ENCODE assay signal across 26 mouse cellular contexts in genomic region chr9:98651681-98652080, GRCm38 (mm10). TPM values are rescaled to one million over a fixed set of nuclear protein-coding genes. Genes with fewer than 3 reads are reported as not detected.
DNase-seq lines count a peak whose midpoint lies in the region; ATAC-seq lines count a peak whose summit lies in the region.
"Had no signal": no experiment of that assay in that cellular context is flagged by ENCODE, and none has a peak within 500 bp of the region (broad histone marks: within the 10 kb centered on the region; RNA-seq: fewer than 3 reads in every experiment).

No protein-coding gene starts in this region.

- H3K9me3 ChIP-seq in embryonic facial prominence, embryonic 11.5 days (replicated peaks; ENCODE audit: control insufficient read depth, low read length): no peaks in the 10 kb centered on the region
- H3K9me3 ChIP-seq in embryonic facial prominence, embryonic 10.5 days: no peaks in the 10 kb centered on the region
- H3K9me3 ChIP-seq: embryonic facial prominence, embryonic 13.5 days; forebrain, embryonic 12.5 days; forebrain, embryonic 15.5 days; heart, embryonic 10.5 days; heart, embryonic 13.5 days had no signal

- WGBS in embryonic facial prominence, embryonic 11.5 days: 76% methylated on average over 2 of the region's 2 CpGs
- 58% methylated on average over 2 of the region's 2 CpGs for WGBS in embryonic facial prominence, embryonic 10.5 days

- no peak overlapping the region for H3K4me3 ChIP-seq in embryonic facial prominence, embryonic 11.5 days (ENCODE audit: low read depth, low read length)
- no peak overlapping the region for H3K4me3 ChIP-seq in embryonic facial prominence, embryonic 10.5 days
- H3K4me3 ChIP-seq: embryonic facial prominence, embryonic 13.5 days; erythroblast, embryonic 14.5 days; forebrain, embryonic 12.5 days; forebrain, embryonic 15.5 days; heart, adult 2 months; heart, embryonic 10.5 days; heart, embryonic 13.5 days had no signal

- H3K27me3 ChIP-seq in embryonic facial prominence, embryonic 11.5 days (ENCODE audit: control insufficient read depth, insufficient read depth, low read length): no peaks in the 10 kb centered on the region; the same call in none of the 2 replicates
- peaks cover 32% of the 10 kb centered on the region; the same call in 1 of the 2 replicates for H3K27me3 ChIP-seq in embryonic facial prominence, embryonic 10.5 days (replicated peaks; ENCODE audit: low read depth, poor library complexity, severe bottlenecking)
- H3K27me3 ChIP-seq: forebrain, embryonic 15.5 days had no signal

- peak; percentile 20 for DNase-seq in embryonic facial prominence, embryonic 11.5 days (ENCODE audit: low spot score)
- DNase-seq in embryonic facial prominence, embryonic 10.5 days (ENCODE audit: low spot score): no peak
- DNase-seq in adrenal gland, adult 2 months: peak; percentile 55
- peak; percentile 63 for DNase-seq in adrenal gland, postnatal 10 days
- peak; percentile 55 to 74 for DNase-seq in adrenal gland, postnatal 36 days
- no peak for DNase-seq in frontal cortex, postnatal 10 days (ENCODE audit: low spot score in 2 of 2)
- DNase-seq: B cell, adult 2 months; cerebellum, adult 18-20 months; cerebellum, adult 9-10 months; cerebellum, postnatal 14 days; gastrocnemius, postnatal 10 days; gastrocnemius, postnatal 36 days; heart, adult 2 months; heart, postnatal 14 days; heart, postnatal 4 days had no signal

- no peak overlapping the region for H3K27ac ChIP-seq in embryonic facial prominence, embryonic 11.5 days (replicated peaks; ENCODE audit: low read depth, low read length)
- no peak overlapping the region for H3K27ac ChIP-seq in embryonic facial prominence, embryonic 10.5 days (replicated peaks)
- H3K27ac ChIP-seq: embryonic facial prominence, embryonic 13.5 days; forebrain, embryonic 12.5 days; forebrain, embryonic 15.5 days; heart, adult 2 months; heart, embryonic 10.5 days; heart, embryonic 13.5 days; hindbrain, embryonic 14.5 days; hindbrain, postnatal 0 days had no signal

- H3K36me3 ChIP-seq in embryonic facial prominence, embryonic 11.5 days (replicated peaks; ENCODE audit: control insufficient read depth, insufficient read depth, low read depth, low read length): no peaks in the 10 kb centered on the region
- H3K36me3 ChIP-seq in embryonic facial prominence, embryonic 10.5 days (replicated peaks): no peaks in the 10 kb centered on the region
- H3K36me3 ChIP-seq: embryonic facial prominence, embryonic 13.5 days; forebrain, embryonic 12.5 days; forebrain, embryonic 15.5 days; heart, embryonic 10.5 days; heart, embryonic 13.5 days had no signal

- no peaks in the 10 kb centered on the region for H3K4me1 ChIP-seq in embryonic facial prominence, embryonic 11.5 days (ENCODE audit: control insufficient read depth, insufficient read depth, low read length)
- H3K4me1 ChIP-seq in embryonic facial prominence, embryonic 10.5 days: peaks cover 35% of the 10 kb centered on the region
- H3K4me1 ChIP-seq: forebrain, embryonic 12.5 days; forebrain, embryonic 15.5 days; heart, embryonic 10.5 days; heart, embryonic 13.5 days had no signal

- no peak overlapping the region for H3K9ac ChIP-seq in embryonic facial prominence, embryonic 11.5 days (replicated peaks; ENCODE audit: low read length)
- H3K9ac ChIP-seq: embryonic facial prominence, embryonic 13.5 days; forebrain, embryonic 12.5 days; forebrain, embryonic 15.5 days; heart, embryonic 13.5 days; hindbrain, embryonic 14.5 days had no signal

- ATAC-seq in embryonic facial prominence, embryonic 11.5 days (replicated peaks; ENCODE audit: insufficient number of reproducible peaks, low FRiP score, low TSS enrichment, low read depth): no peak
- ATAC-seq in CD4-positive, CD25-positive, alpha-beta regulatory T cell, adult 4 months: no peak
- ATAC-seq: forebrain, embryonic 15.5 days; hindbrain, postnatal 0 days; inflammation-experienced regulatory T-cells, adult 6 months; intestine, embryonic 16.5 days had no signal

- H3K4me2 ChIP-seq in embryonic facial prominence, embryonic 11.5 days (ENCODE audit: low read depth, low read length): no peak overlapping the region
- H3K4me2 ChIP-seq: embryonic facial prominence, embryonic 13.5 days; forebrain, embryonic 12.5 days; forebrain, embryonic 15.5 days; heart, embryonic 13.5 days; hindbrain, embryonic 14.5 days had no signal

RNA-seq across cellular contexts. Expression of gene Mrps22, which starts 50.2 kb away (rescaled TPM):
- 77.6 and 85.7 TPM in 2 replicates for polyA plus RNA-seq in embryonic facial prominence, embryonic 11.5 days (2014; fragmentation: Nextera tagmentation; extraction: Ambion mirVana)
- 80.0 and 82.5 TPM in 2 replicates for polyA plus RNA-seq in embryonic facial prominence, embryonic 10.5 days (2016; fragmentation: Nextera tagmentation; extraction: Ambion mirVana)
- 10 to 100 TPM; 56.5 to 66.4 TPM for total RNA-seq in adrenal gland, adult 2 months (2021)
- 49.0 and 58.4 TPM in 2 replicates for polyA plus RNA-seq in adrenal gland, adult 2 months (2012; rRNA removed)
- total RNA-seq in adrenal gland, postnatal 10 days (2021): 10 to 100 TPM; 55.1 to 59.4 TPM
- 10 to 100 TPM; 57.8 to 72.0 TPM for total RNA-seq in adrenal gland, postnatal 36 days (2021)
- 10 to 100 TPM in 1 of 2 experiments, 1 to 10 TPM in 1; 9.4 to 18.6 TPM for polyA plus RNA-seq in CD4-positive, CD25-positive, alpha-beta regulatory T cell, adult 4 months (2017; shearing (Covaris generic))

Comparison
In these comparisons a context has a peak if more than half of its experiments do, and no peak if none do; other contexts are left out.
1. DNase-seq: peak in embryonic facial prominence, embryonic 11.5 days (single experiment), adrenal gland, adult 2 months (single experiment), adrenal gland, postnatal 10 days (single experiment) and adrenal gland, postnatal 36 days (2 of 2); none in embryonic facial prominence, embryonic 10.5 days (single experiment) and frontal cortex, postnatal 10 days (0 of 2).